Mouse (Mus musculus): ENCODE results near the gene Sfxn3. TPM values are rescaled to one million over a fixed set of nuclear protein-coding genes. Genes with fewer than 3 reads are reported as not detected.

The Sfxn3 gene
- polyA plus RNA-seq (2012; rRNA removed): 95.0 and 106 TPM in 2 replicates

GRCm38 (mm10) chr19:45047417-45047934 lies at the start of gene Sfxn3:
TSS of gene Sfxn3 (plus strand) at chr19:45047503.

DNA sequence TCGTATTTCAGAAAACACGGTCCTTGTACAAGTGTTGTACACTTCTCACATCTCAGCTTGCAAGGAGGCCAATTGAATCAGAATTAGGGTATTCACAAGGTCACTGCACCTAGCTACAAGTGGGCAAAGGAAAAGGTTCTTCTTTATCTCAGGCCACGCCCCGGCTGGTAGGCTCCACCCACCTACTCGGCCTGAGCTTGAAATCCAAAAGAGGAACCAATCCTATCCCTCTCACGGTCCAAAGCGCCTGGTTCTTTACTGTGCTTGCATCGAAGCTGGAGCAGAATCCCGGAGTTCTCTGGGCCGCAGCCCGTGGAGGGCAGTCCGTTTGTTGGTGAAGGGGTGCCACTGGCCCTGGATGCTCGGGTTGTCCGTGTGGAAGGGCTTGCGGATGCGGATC lies 41.9 kb upstream of the Sfxn3 start, which contains the start of gene Twnk:
TSS of gene Twnk (plus strand) at position 220 of the 400 bp plus-strand sequence.

DNA sequence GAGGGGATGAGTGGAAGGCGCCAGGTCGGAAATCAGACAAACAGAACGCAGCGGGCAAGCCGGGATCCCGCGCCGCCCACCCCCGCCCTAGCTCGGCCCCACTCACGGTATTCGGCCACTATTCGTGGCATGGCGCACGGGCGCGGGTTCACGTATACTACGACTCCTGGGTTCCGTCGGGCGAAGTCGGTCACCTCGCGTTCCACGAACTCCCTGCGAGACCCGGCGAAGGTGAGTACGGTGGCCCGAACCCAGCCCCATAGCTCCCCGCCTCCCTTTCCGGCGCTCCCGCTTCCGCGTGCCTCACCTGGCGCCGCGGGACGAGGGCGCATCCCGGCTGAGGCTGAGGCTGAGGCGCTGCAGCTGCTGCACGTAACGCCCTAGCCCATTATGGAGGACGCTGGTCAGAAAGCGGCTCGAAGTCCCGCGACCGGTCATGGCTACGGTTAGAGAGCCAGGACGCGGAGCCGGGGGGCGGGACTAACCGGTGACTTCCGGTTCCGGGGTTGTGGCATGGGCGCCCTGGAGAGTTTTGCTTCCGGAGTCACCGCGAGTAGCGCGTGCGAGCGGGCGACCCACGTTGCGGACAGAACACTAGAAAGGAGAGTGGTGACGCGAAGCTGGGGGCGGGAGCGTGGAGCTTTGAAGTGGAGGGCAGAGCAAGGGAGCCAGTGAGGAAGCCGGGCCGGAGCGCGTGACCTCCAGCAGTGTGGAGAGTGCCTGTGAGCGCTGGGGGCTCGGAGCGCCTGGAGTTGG lies 41.2 kb upstream of the Sfxn3 start, which contains the start of gene Mrpl43:
TSS of gene Mrpl43 (minus strand) at position 486 of the 756 bp plus-strand sequence.

GRCm38 (mm10) chr19:45014335-45014971 lies 32.9 kb upstream of the Sfxn3 start, which contains the start of gene Lzts2:
TSS of gene Lzts2 (plus strand) at chr19:45014414.

DNA sequence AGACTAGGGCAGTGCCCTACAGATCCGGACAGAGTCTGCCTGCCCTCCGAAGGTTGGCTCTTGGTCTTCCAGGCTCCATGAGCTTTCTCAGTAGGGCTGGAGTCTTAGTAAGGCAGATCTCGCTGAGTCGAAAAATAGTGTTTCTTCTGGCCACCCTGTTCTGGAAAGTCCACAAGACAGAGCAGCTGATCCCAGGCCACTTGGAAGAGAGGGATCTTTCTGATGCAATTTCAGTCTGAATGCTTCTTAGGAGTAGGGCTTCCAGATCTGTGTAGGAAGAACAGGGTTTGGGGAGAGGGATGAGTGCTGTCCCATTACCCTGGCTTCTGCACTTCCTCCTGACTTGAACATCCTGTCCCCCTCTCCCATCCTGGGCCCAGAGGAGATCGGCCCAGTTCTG lies 1.7 kb upstream of the Sfxn3 start, which contains the start of gene Pdzd7:
TSS of gene Pdzd7 (minus strand) at position 67 of the 400 bp plus-strand sequence.

DNA sequence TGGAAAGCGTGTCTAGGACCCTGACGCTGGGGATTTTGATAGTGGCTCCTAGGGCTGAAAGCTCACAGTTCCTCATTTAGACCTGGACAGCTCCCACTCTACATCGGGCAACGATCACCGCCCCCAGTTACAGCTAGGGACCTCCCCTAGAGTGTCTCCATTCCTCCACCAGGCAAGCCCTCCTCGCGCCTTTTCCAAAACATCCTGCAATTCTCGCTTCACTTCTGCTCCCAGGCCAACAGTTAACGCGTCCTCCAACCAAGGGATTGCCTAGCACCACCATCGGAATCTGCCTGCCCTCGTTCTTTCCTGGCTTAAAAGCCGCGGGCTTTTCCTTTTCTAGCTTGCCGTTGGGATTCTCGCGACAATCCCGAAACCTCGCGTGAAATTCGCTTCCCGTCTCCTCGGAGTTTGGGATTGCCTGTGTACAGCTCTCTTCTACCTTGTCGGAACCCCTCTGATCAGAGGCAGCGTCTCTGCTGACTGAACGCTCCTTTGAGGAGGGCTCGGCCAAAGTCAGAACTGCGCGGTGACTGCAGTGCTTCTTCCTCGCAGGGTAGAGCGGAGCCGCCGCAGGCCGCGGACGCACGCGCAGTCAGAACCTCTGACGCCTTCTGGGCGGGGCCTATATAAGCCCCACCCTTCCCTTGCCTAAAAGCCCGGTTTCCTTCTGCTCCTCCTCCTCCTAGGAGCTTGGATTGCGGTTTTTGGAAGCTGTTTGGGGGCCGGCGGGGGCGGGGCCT lies 27.4 kb downstream of the Sfxn3 start, which contains the start of gene Kazald1:
TSS of gene Kazald1 (plus strand) at position 662 of the 743 bp plus-strand sequence.

Other genes starting within 250 kb of the Sfxn3 start
- 57.2 and 58.2 TPM in 2 replicates for gene Slf2, start 116.4 kb upstream of the Sfxn3 start, polyA plus RNA-seq (2012; rRNA removed)
- gene Sema4g, start 58.4 kb upstream of the Sfxn3 start, polyA plus RNA-seq (2012; rRNA removed): 173 and 184 TPM in 2 replicates
- 14.6 and 15.5 TPM in 2 replicates for gene Twnk, start 41.8 kb upstream of the Sfxn3 start, polyA plus RNA-seq (2012; rRNA removed)
- gene Mrpl43, start 41.1 kb upstream of the Sfxn3 start, polyA plus RNA-seq (2012; rRNA removed): 96.7 and 98.7 TPM in 2 replicates
- 24.9 and 26.1 TPM in 2 replicates for gene Lzts2, start 33.1 kb upstream of the Sfxn3 start, polyA plus RNA-seq (2012; rRNA removed)
- gene Pdzd7, start 1.8 kb upstream of the Sfxn3 start, polyA plus RNA-seq (2012; rRNA removed): 14.5 and 15.2 TPM in 2 replicates
- gene Kazald1, start 27.7 kb downstream of the Sfxn3 start, polyA plus RNA-seq (2012; rRNA removed): 1.5 and 4.3 TPM in 2 replicates
- 0.13 and 0.25 TPM in 2 replicates for gene Tlx1, start 103.2 kb downstream of the Sfxn3 start, polyA plus RNA-seq (2012; rRNA removed)
- gene Lbx1, start 188.3 kb downstream of the Sfxn3 start, polyA plus RNA-seq (2012; rRNA removed): 0.22 and 0.63 TPM in 2 replicates